Mouse (Mus musculus): ENCODE results near the gene Pms1.

Pms1 gene

GRCm38 (mm10) chr1:53201630-53202199 lies 95.1 kb downstream of the Pms1 start:
- DNase-seq (ENCODE audit: low read depth, low spot score) = no peak

DNA sequence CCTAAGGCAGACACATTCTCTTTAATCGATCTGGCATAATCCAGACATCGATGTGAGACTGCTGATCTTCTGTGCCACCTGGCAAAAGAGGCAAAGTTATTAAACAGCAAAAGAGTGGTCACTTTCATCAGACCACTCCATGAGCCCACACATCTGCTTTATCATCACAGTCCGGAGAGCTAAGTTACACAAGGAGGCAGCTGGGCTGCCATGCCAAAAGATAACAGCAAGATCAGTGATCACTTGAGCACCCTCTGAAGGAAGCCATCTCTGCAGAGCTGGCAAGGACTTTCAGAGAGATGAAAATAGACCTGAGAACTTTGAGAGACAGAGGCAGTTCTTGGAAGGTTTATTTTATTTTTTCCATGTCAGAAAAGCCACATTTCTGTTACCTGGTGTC lies 102.3 kb downstream of the Pms1 start:
- no peak for DNase-seq (ENCODE audit: low read depth, low spot score)

- no peak for DNase-seq (ENCODE audit: low read depth, low spot score)
These were observed 105.6 kb downstream of the Pms1 start for GRCm38 (mm10) chr1:53191234-53191633.

DNA sequence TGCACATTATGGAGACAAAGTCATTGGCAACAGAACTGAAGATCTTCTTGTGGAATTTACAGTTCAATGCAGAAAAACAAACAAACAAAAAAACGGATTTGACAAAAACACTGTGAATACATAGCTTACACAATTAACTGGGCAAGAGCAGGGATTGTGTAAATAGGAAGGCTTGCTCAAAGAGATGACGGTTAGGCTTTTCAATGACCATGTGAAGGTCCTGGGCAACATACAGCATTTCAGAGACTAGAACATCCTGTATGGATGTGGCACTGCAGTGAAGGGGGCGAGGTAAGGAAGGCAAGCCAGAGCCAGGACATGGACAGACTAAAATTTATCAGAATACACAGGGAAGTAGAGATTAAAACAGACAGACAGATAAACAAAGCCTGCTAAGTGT lies 107.2 kb downstream of the Pms1 start:
- no peak for DNase-seq (ENCODE audit: low read depth, low spot score)

DNA sequence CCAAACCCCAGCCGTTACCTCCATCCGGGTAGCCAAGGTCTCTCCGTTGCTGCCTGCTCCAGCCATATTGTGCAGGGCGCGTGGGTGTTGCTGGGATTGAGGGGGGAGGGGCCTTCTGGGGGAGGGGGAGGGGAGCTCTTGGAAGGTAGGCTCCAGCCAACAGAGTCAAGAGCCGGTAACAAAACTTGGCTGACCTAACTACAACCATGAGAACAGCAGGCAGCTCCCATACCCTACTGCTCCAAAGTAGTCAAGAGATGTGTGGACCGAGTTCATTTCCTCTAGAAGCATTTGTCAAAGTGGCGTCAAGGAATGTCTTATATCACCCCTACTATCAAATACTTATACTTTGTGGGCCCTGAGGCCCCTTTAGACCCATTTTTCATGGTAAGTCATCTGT lies 109.3 kb downstream of the Pms1 start, which contains the start of gene 1700019A02Rik:
1700019A02Rik (minus strand) TSS at position 101 of the 400 bp plus-strand sequence.
- no peak for DNase-seq (ENCODE audit: low read depth, low spot score)

GRCm38 (mm10) chr1:53186301-53186700 lies 110.5 kb downstream of the Pms1 start:
- no peak for DNase-seq (ENCODE audit: low read depth, low spot score)

DNA sequence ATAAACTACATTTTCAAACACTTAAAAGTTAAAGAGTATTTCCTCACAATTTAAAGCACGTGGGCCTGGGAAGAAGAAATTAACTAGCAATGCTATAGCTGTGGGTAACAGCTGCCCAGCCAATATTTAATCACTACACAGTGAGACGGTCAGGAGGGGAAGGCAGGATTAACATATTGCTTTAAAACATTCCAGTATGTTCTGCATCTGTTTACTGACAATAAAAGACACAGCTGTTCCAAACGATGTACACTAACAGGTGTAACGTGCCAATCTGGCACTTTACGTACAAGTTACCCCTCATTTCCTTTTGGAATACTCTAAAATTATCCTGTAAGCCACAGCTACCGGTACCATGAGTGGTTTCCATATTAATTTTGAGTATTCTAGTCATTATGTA lies 139.1 kb downstream of the Pms1 start:
- no peak for DNase-seq (ENCODE audit: low read depth, low spot score)

All from c-Kit-negative CD71-positive TER-119-positive erythroid progenitor cells, embryonic 14.5 days (primary cell).